Mouse (Mus musculus): ENCODE measurements around the gene Ubap2l.

GRCm38 (mm10) chr3:90086068-90086467 is 33.6 kb upstream of the Ubap2l start:
- TF ChIP-seq CTCF (IDR thresholded peaks at IDR 0.05; ENCODE audit: low read depth) = no peak
- no peak for TF ChIP-seq EP300 (optimal IDR thresholded peaks at IDR 0.05)

Measured in stomach, postnatal 0 days (tissue).